Comparison of ENCODE assay signal across 30 mouse cellular contexts in genomic region chr13:8943828-8944227, GRCm38 (mm10). TPM values are rescaled to one million over a fixed set of nuclear protein-coding genes. Genes with fewer than 3 reads are reported as not detected.
DNase-seq lines count a peak whose midpoint lies in the region; ATAC-seq lines count a peak whose summit lies in the region.
"Not testable (repeated sequence)": the region's sequence is repeated elsewhere in the genome, so short reads cannot be mapped to it uniquely, and the experiment has no call there.
"Had no signal": no experiment of that assay in that cellular context is flagged by ENCODE, and none has a peak within 500 bp of the region (broad histone marks: within the 10 kb centered on the region; RNA-seq: fewer than 3 reads in every experiment).

No protein-coding gene starts in this region.

- not testable (repeated sequence) for H3K4me2 ChIP-seq in limb, embryonic 11.5 days (ENCODE audit: low read depth, severe bottlenecking); liver, embryonic 13.5 days; liver, embryonic 16.5 days (ENCODE audit: low read depth, low read length)

- H3K27ac ChIP-seq in limb, embryonic 11.5 days (replicated peaks; ENCODE audit: low read depth, low read length); liver, embryonic 13.5 days; liver, embryonic 16.5 days (ENCODE audit: low read length): not testable (repeated sequence)

- H3K36me3 ChIP-seq in limb, embryonic 11.5 days (ENCODE audit: control insufficient read depth, insufficient read depth, low read length); liver, embryonic 13.5 days; liver, embryonic 16.5 days (ENCODE audit: control insufficient read depth, insufficient read depth): not testable (repeated sequence)

- not testable (repeated sequence) for H3K4me1 ChIP-seq in limb, embryonic 11.5 days (ENCODE audit: control insufficient read depth, insufficient read depth, low read length); liver, embryonic 13.5 days (replicated peaks); liver, embryonic 16.5 days (ENCODE audit: control insufficient read depth, low read depth, low read length)

- H3K9me3 ChIP-seq in limb, embryonic 11.5 days (ENCODE audit: control insufficient read depth, low read length); liver, embryonic 13.5 days (replicated peaks); liver, embryonic 16.5 days (replicated peaks; ENCODE audit: control insufficient read depth, low read length): not testable (repeated sequence)

- H3K4me3 ChIP-seq in limb, embryonic 11.5 days (ENCODE audit: low read depth, low read length); liver, embryonic 13.5 days (replicated peaks); liver, embryonic 16.5 days (ENCODE audit: low read depth, low read length): not testable (repeated sequence)

- ATAC-seq in erythroid progenitor cell, adult 5-6 weeks (replicated peaks; ENCODE audit: low FRiP score, poor library complexity, severe bottlenecking) = 0 out of 2 replicates have a peak, but pooled peaks have one; percentile 55
- peak; percentile 50 for ATAC-seq in granulocyte monocyte progenitor cell, adult 5-6 weeks (replicated peaks; ENCODE audit: poor library complexity, severe bottlenecking)
- peak; percentile 54 to 69; a peak in 3 of 4 replicates for ATAC-seq in hematopoietic stem cell, adult 5-6 weeks (replicated peaks in 1 of 2; ENCODE audit: insufficient read depth in 1 of 2, low FRiP score in 2 of 2, low TSS enrichment in 1 of 2, low read depth in 1 of 2, poor library complexity in 2 of 2, severe bottlenecking in 2 of 2)
- ATAC-seq in limb, embryonic 11.5 days (ENCODE audit: insufficient number of reproducible peaks, low FRiP score, low TSS enrichment, low read depth) = 0 out of 2 replicates have a peak, but pooled peaks have one; percentile 57
- peak; percentile 77 for ATAC-seq in liver, embryonic 13.5 days (ENCODE audit: low read depth)
- ATAC-seq in liver, embryonic 16.5 days (ENCODE audit: low read depth) = peak; percentile 43; the same call in 1 of the 2 replicates
- peak; percentile 88 for ATAC-seq in megakaryocyte-erythroid progenitor cell, adult 5-6 weeks (replicated peaks; ENCODE audit: low FRiP score, low TSS enrichment, poor library complexity, severe bottlenecking)

- DNase-seq in limb, embryonic 11.5 days (ENCODE audit: low spot score); liver, embryonic 13.5 days: not testable (repeated sequence)

- not testable (repeated sequence) for H3K9ac ChIP-seq in limb, embryonic 11.5 days (ENCODE audit: low read length); liver, embryonic 13.5 days; liver, embryonic 16.5 days (ENCODE audit: low read depth, low read length)

- WGBS in limb, embryonic 11.5 days = no CpG with 5 or more reads among the region's 5 CpGs
- no CpG with 5 or more reads among the region's 5 CpGs for WGBS in liver, embryonic 13.5 days (ENCODE audit: insufficient replicate concordance)
- no CpG with 5 or more reads among the region's 5 CpGs for WGBS in liver, embryonic 16.5 days (ENCODE audit: insufficient replicate concordance)

- not testable (repeated sequence) for H3K27me3 ChIP-seq in limb, embryonic 11.5 days (ENCODE audit: control insufficient read depth, insufficient read depth, low read length); liver, embryonic 13.5 days; liver, embryonic 16.5 days (ENCODE audit: control insufficient read depth, insufficient read depth, low read depth, low read length)

RNA-seq across cellular contexts. Expression of gene Gm9745, which starts 4.2 kb away (rescaled TPM):
- not detected in 2 replicates for total RNA-seq in erythroid progenitor cell, adult 5-6 weeks (2015; ENCODE audit: low replicate concordance)
- total RNA-seq in erythroid progenitor cell, adult 5-6 weeks (2017; ENCODE audit: low replicate concordance) = not detected in 2 replicates
- total RNA-seq in granulocyte monocyte progenitor cell, adult 5-6 weeks (2014; fragmentation: Nextera tagmentation) = not detected in 2 replicates
- total RNA-seq in granulocyte monocyte progenitor cell, adult 5-6 weeks (2017) = not detected in 2 replicates
- not detected in 2 replicates for total RNA-seq in hematopoietic stem cell, adult 5-6 weeks (2017)
- not detected in 2 replicates for polyA plus RNA-seq in limb, embryonic 11.5 days (2014; fragmentation: Nextera tagmentation; extraction: Ambion mirVana)
- polyA plus RNA-seq in liver, embryonic 13.5 days (2015; fragmentation: Nextera tagmentation; extraction: Ambion mirVana) = not detected in 2 replicates
- not detected in 2 replicates for polyA plus RNA-seq in liver, embryonic 16.5 days (2015; fragmentation: Nextera tagmentation; extraction: Ambion mirVana)
- total RNA-seq in megakaryocyte-erythroid progenitor cell, adult 5-6 weeks (2014; fragmentation: Nextera tagmentation) = not detected in 2 replicates
- not detected in 2 replicates for total RNA-seq in megakaryocyte-erythroid progenitor cell, adult 5-6 weeks (2017)
- total RNA-seq: adrenal gland, adult 2 months; adrenal gland, postnatal 14 days; adrenal gland, postnatal 4 days; gastrocnemius, adult 18-20 months; gastrocnemius, postnatal 10 days; gastrocnemius, postnatal 36 days; heart, adult 8-10 months; heart, postnatal 14 days; heart, postnatal 4 days; MEL had no signal
- polyA plus RNA-seq: adrenal gland, adult 2 months; C2C12; CD4-positive, CD25-positive, alpha-beta regulatory T cell, adult 4 months; cerebellum, adult 2 months; cortical plate, adult 2 months; embryonic facial prominence, embryonic 10.5 days; embryonic facial prominence, embryonic 13.5 days; forebrain, embryonic 11.5 days; forebrain, embryonic 15.5 days; heart, embryonic 11.5 days; heart, embryonic 15.5 days; hindbrain, embryonic 13.5 days; hindbrain, embryonic 16.5 days; intestine, embryonic 15.5 days had no signal

RNA-seq across cellular contexts. Expression of gene Idi2, which starts 8.8 kb away (rescaled TPM):
- total RNA-seq in erythroid progenitor cell, adult 5-6 weeks (2015; ENCODE audit: low replicate concordance) = not detected in 2 replicates
- not detected in 2 replicates for total RNA-seq in erythroid progenitor cell, adult 5-6 weeks (2017; ENCODE audit: low replicate concordance)
- total RNA-seq in granulocyte monocyte progenitor cell, adult 5-6 weeks (2014; fragmentation: Nextera tagmentation) = not detected in 2 replicates
- not detected in 2 replicates for total RNA-seq in granulocyte monocyte progenitor cell, adult 5-6 weeks (2017)
- not detected in 2 replicates for total RNA-seq in hematopoietic stem cell, adult 5-6 weeks (2017)
- polyA plus RNA-seq in limb, embryonic 11.5 days (2014; fragmentation: Nextera tagmentation; extraction: Ambion mirVana) = 0.16 TPM in 1 of 2 replicates, not detected in the other
- polyA plus RNA-seq in liver, embryonic 13.5 days (2015; fragmentation: Nextera tagmentation; extraction: Ambion mirVana) = not detected in 2 replicates
- not detected in 2 replicates for polyA plus RNA-seq in liver, embryonic 16.5 days (2015; fragmentation: Nextera tagmentation; extraction: Ambion mirVana)
- total RNA-seq in megakaryocyte-erythroid progenitor cell, adult 5-6 weeks (2014; fragmentation: Nextera tagmentation) = 0.66 TPM in 1 of 2 replicates, not detected in the other
- total RNA-seq in megakaryocyte-erythroid progenitor cell, adult 5-6 weeks (2017) = 1.5 TPM in 1 of 2 replicates, not detected in the other
- total RNA-seq: adrenal gland, adult 2 months; adrenal gland, postnatal 14 days; adrenal gland, postnatal 4 days; gastrocnemius, adult 18-20 months; gastrocnemius, postnatal 10 days; gastrocnemius, postnatal 36 days; heart, adult 8-10 months; heart, postnatal 14 days; heart, postnatal 4 days; MEL had no signal
- polyA plus RNA-seq: adrenal gland, adult 2 months; C2C12; CD4-positive, CD25-positive, alpha-beta regulatory T cell, adult 4 months; cerebellum, adult 2 months; embryonic facial prominence, embryonic 10.5 days; forebrain, embryonic 11.5 days; forebrain, embryonic 15.5 days; heart, embryonic 15.5 days; hindbrain, embryonic 13.5 days; hindbrain, embryonic 16.5 days; intestine, embryonic 15.5 days had no signal

RNA-seq across cellular contexts. Expression of gene Gtpbp4, which starts 52.1 kb away (rescaled TPM):
- total RNA-seq in erythroid progenitor cell, adult 5-6 weeks (2015; ENCODE audit: low replicate concordance) = 13.7 and 24.7 TPM in 2 replicates
- 22.9 and 25.8 TPM in 2 replicates for total RNA-seq in erythroid progenitor cell, adult 5-6 weeks (2017; ENCODE audit: low replicate concordance)
- total RNA-seq in granulocyte monocyte progenitor cell, adult 5-6 weeks (2014; fragmentation: Nextera tagmentation) = 71.1 and 85.6 TPM in 2 replicates
- 155 and 169 TPM in 2 replicates for total RNA-seq in granulocyte monocyte progenitor cell, adult 5-6 weeks (2017)
- total RNA-seq in hematopoietic stem cell, adult 5-6 weeks (2017) = 102 and 139 TPM in 2 replicates
- 104 and 110 TPM in 2 replicates for polyA plus RNA-seq in limb, embryonic 11.5 days (2014; fragmentation: Nextera tagmentation; extraction: Ambion mirVana)
- polyA plus RNA-seq in liver, embryonic 13.5 days (2015; fragmentation: Nextera tagmentation; extraction: Ambion mirVana) = 65.5 and 70.4 TPM in 2 replicates
- 28.4 and 30.5 TPM in 2 replicates for polyA plus RNA-seq in liver, embryonic 16.5 days (2015; fragmentation: Nextera tagmentation; extraction: Ambion mirVana)
- 91.9 and 100 TPM in 2 replicates for total RNA-seq in megakaryocyte-erythroid progenitor cell, adult 5-6 weeks (2014; fragmentation: Nextera tagmentation)
- 177 and 213 TPM in 2 replicates for total RNA-seq in megakaryocyte-erythroid progenitor cell, adult 5-6 weeks (2017)

RNA-seq across cellular contexts. Expression of gene Idi1, which starts 58.5 kb away (rescaled TPM):
- 16.3 and 21.3 TPM in 2 replicates for total RNA-seq in erythroid progenitor cell, adult 5-6 weeks (2015; ENCODE audit: low replicate concordance)
- total RNA-seq in erythroid progenitor cell, adult 5-6 weeks (2017; ENCODE audit: low replicate concordance) = 11.0 and 25.8 TPM in 2 replicates
- total RNA-seq in granulocyte monocyte progenitor cell, adult 5-6 weeks (2014; fragmentation: Nextera tagmentation) = 25.0 and 26.1 TPM in 2 replicates
- 19.6 and 31.5 TPM in 2 replicates for total RNA-seq in granulocyte monocyte progenitor cell, adult 5-6 weeks (2017)
- total RNA-seq in hematopoietic stem cell, adult 5-6 weeks (2017) = 39.5 and 68.1 TPM in 2 replicates
- polyA plus RNA-seq in limb, embryonic 11.5 days (2014; fragmentation: Nextera tagmentation; extraction: Ambion mirVana) = 97.5 and 105 TPM in 2 replicates
- polyA plus RNA-seq in liver, embryonic 13.5 days (2015; fragmentation: Nextera tagmentation; extraction: Ambion mirVana) = 78.9 and 108 TPM in 2 replicates
- 89.7 and 97.0 TPM in 2 replicates for polyA plus RNA-seq in liver, embryonic 16.5 days (2015; fragmentation: Nextera tagmentation; extraction: Ambion mirVana)
- 25.7 and 30.0 TPM in 2 replicates for total RNA-seq in megakaryocyte-erythroid progenitor cell, adult 5-6 weeks (2014; fragmentation: Nextera tagmentation)
- 64.9 and 102 TPM in 2 replicates for total RNA-seq in megakaryocyte-erythroid progenitor cell, adult 5-6 weeks (2017)
